Mouse (Mus musculus) erythroblast, embryonic 14.5 days (primary cell): ENCODE data around the gene Sorbs2. TPM values are rescaled to one million over a fixed set of nuclear protein-coding genes. Genes with fewer than 3 reads are reported as not detected.

ENCODE experiments used
- H3K27me3 ChIP-seq: 2 replicates; pipeline ENCODE4 v1.6.1; 2012; ENCODE audit warnings: inconsistent platforms; ENCODE audit not compliant: control insufficient read depth
- H3K36me3 ChIP-seq: 2 replicates; pipeline ENCODE4 v1.6.1; 2012; ENCODE audit warnings: mild to moderate bottlenecking, inconsistent platforms; ENCODE audit not compliant: control insufficient read depth
- H3K4me1 ChIP-seq: 2 replicates; pipeline ENCODE4 v1.6.1; 2012; ENCODE audit warnings: inconsistent platforms; ENCODE audit not compliant: control insufficient read depth
- H3K4me3 ChIP-seq: replicated peaks from 2 replicates; pipeline ENCODE3; 2012; ENCODE audit warnings: moderate library complexity, mild to moderate bottlenecking, inconsistent platforms
- H3K9me3 ChIP-seq: 2 replicates; pipeline ENCODE4 v1.6.1; 2012; ENCODE audit warnings: low read length, inconsistent platforms, mixed read lengths; ENCODE audit not compliant: control insufficient read depth
- GATA1 ChIP-seq: IDR thresholded peaks from 2 replicates; pipeline ENCODE4 v1.6.1; 2012; ENCODE audit warnings: low read length, inconsistent platforms, mixed read lengths
- TAL1 ChIP-seq: IDR thresholded peaks from 3 replicates; pipeline ENCODE4 v1.6.1; 2012; ENCODE audit warnings: low read length, inconsistent platforms, mixed read lengths
- polyA plus RNA-seq: library from polyadenylated mRNA; stranded (reverse); fragments of >175 nt; gene quantifications from 2 replicates; pipeline ENCODE4 v1.2.3, GENCODE M21; 2012

Sorbs2 gene
- polyA plus RNA-seq, 1 experiment: 0.01 TPM

DNA sequence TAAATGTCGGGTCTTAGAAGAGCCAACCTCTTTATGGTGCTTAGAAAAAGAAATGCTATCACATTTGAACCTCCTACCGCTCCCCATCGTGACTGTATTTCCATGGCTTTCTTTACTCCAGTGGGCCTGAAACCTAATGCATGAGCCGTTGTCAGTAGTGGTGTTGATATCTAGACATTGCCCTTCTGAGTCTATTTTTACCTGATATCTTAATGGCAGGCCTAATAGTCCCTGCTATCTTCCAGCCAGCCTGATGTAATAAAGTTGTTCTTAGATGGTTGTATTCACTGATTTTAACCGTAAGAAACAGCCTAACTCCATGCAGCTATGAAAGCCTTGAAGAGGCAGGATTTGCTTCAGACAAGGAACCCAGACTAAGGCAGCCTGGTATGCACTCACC lies 142.4 kb downstream of the Sorbs2 start:
- Histone ChIP-seq H3K4me1 (no peaks in the 10 kb centered on the region), H3K9me3 (peaks cover 4% of the 10 kb centered on the region; the same call in 1 of the 2 replicates), H3K27me3 (no peaks in the 10 kb centered on the region), H3K4me3 (no peak overlapping the region), H3K36me3 (no peaks in the 10 kb centered on the region; the same call in 1 of the 2 replicates)
- TF ChIP-seq TAL1: no peak
- TF ChIP-seq GATA1: no peak

DNA sequence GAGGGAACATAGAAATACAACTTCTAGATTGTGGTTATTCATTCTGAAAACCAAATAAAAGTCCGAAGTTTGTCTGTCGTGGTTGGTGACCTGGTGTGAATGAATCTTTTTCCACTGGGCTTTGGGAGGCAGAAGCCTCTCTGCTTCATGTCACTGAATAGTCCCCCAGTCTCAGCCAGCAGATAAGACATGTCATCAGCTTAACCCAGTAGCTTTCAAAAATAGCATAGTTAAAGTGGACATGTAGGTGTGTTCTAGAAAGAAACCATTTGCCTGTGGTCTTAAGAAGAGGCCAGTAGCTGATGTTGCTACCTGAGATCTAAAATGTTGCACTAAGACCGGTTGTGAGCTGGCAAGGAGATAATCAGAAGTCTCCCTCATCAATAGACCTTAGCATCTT lies 150.4 kb downstream of the Sorbs2 start:
- TF ChIP-seq GATA1: no peak
- TF ChIP-seq TAL1: no peak
- no peaks in the 10 kb centered on the region for H3K4me1 ChIP-seq

DNA sequence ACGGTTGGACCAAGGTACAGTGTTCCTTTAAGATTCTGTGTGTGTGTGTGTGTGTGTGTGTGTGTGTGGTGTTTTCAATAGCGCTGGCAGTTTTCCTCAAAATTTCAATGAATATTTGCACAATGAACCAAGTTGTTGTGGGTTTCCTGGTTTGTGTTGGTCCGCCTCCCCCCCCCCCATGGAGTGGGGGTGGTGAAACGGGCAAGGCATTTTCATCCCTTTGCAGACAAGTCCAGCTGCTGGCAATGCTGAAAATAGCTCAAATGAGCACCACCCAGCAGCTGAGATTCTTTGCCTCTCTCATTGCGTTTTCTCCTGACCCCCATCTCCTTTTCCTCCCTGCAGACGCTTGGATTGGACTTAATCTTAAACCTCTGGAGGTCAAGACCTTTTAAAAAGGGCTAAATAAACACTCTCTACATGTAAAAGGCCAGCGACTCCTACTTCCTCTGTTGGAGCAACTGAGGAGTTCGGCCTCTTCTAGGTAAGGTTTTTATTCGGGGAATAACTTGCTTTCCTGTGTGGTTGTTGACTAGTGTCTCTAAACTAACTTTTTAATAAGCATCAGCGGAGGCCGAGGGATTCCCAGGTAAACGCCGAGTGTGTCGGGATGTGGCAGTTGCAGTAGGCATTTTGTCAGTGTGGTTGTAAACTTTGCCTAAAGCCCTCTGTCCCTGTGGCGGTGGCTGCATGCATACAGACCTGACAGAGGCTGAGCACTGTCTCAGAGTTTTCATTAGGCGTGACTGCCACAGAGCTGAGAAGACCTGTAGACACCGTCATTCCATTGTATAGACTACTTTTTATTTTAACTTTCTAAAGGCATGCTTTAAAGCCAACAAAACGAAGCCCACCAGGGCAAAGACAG lies 151.1 kb downstream of the Sorbs2 start:
- TF ChIP-seq GATA1: no peak
- no peak for TF ChIP-seq TAL1
- Histone ChIP-seq H3K4me1 (no peaks in the 10 kb centered on the region), H3K27me3 (no peaks in the 10 kb centered on the region), H3K36me3 (no peaks in the 10 kb centered on the region; the same call in 1 of the 2 replicates), H3K9me3 (peaks cover 4% of the 10 kb centered on the region; the same call in 1 of the 2 replicates), H3K4me3 (no peak overlapping the region)

More for the DNA sequence above, 150.4 kb downstream of the Sorbs2 start:
- Histone ChIP-seq H3K4me3 (no peak overlapping the region), H3K27me3 (no peaks in the 10 kb centered on the region), H3K9me3 (peaks cover 4% of the 10 kb centered on the region; the same call in 1 of the 2 replicates), H3K36me3 (no peaks in the 10 kb centered on the region; the same call in 1 of the 2 replicates)

DNA sequence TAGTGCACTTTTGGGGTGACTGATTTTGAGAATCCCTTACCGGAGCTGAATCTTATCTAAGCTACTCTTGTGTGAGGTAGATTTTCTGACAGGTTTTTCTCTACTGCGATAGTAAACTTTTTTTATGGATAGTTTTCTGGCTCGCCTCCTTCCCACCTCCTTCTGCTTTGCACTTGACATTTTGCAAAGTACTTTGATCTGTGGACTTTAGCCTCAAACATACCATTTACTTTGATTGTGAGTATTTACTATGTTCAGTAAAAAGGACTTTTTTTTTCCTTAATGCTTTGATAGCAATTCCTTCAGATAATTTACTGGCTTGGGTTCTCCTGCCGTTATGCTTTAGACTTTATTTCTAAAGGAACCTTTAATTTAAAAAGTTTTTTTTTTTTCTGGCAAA lies 151.9 kb downstream of the Sorbs2 start:
- Histone ChIP-seq H3K27me3 (no peaks in the 10 kb centered on the region), H3K4me1 (no peaks in the 10 kb centered on the region), H3K9me3 (no peaks in the 10 kb centered on the region; the same call in 1 of the 2 replicates), H3K4me3 (no peak overlapping the region), H3K36me3 (no peaks in the 10 kb centered on the region; the same call in 1 of the 2 replicates)
- no peak for TF ChIP-seq TAL1
- no peak for TF ChIP-seq GATA1

DNA sequence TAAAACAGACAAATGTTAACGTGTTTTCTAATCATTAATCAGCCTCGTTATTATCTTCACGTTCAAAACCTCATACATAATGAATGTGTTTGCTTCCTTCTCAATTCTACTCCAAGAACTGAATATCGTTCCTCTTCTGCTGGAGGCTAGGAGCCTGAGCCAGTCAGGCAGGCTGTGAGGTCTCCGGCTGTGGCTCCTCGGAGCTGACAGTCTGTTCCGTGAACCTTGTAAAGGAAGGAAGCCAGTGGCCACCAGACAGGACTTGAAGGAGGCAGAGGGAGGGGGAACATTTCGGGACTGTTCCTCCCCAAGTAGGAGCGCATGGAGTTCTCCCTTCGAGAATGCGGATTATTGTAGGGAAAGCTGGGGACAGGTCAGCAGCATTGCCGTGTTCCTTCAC lies 153.0 kb downstream of the Sorbs2 start:
- no peak overlapping the region for H3K4me3 ChIP-seq
- H3K36me3 ChIP-seq: no peaks in the 10 kb centered on the region; the same call in 1 of the 2 replicates
- TF ChIP-seq TAL1 (no peak), GATA1 (no peak)
- H3K27me3 ChIP-seq: no peaks in the 10 kb centered on the region
- no peaks in the 10 kb centered on the region for H3K4me1 ChIP-seq
- no peaks in the 10 kb centered on the region for H3K9me3 ChIP-seq

DNA sequence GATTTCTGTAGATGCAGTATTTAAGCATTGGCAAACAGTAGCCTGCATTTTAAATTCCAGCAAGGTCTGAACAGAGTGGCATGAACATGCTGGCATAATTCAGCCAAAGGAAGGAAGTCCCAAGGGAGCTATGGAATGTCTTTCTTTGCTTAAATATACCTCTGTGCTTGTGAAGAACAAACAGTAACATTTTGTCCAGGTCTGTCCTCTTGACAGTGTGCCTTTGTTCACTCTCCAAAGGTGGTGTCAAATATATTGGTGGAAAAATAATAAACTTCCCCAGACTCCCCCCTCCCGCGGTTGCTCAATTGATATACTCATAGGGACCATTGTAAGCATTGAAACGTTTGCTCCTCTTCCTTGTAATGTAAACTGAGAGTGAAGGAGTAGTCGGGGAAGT lies 154.0 kb downstream of the Sorbs2 start:
- no peaks in the 10 kb centered on the region for H3K27me3 ChIP-seq
- TF ChIP-seq TAL1 (no peak), GATA1 (no peak)
- H3K4me3 ChIP-seq: no peak overlapping the region
- H3K9me3 ChIP-seq: no peaks in the 10 kb centered on the region
- H3K4me1 ChIP-seq: no peaks in the 10 kb centered on the region
- no peaks in the 10 kb centered on the region; the same call in 1 of the 2 replicates for H3K36me3 ChIP-seq

DNA sequence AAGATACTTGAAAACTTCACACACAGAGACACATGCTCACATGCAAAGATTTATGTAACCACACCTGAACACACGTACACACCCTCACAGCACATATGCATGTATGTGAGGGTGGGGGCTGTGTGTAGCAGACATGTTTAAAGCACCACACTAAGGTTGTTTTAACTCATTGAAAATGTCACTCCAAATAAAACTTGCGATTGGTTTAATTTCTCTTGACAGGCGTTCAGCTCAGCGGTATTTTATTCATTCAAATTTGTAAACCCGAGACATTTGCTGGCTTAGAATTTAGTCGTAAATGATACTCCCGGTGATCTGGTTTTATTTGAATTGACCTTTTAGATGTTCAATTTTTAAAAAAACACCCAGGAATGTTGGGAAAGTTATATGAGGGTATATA lies 158.6 kb downstream of the Sorbs2 start:
- no peak for TF ChIP-seq GATA1
- no peak for TF ChIP-seq TAL1
- Histone ChIP-seq H3K27me3 (no peaks in the 10 kb centered on the region), H3K4me3 (no peak overlapping the region), H3K4me1 (no peaks in the 10 kb centered on the region), H3K36me3 (no peaks in the 10 kb centered on the region), H3K9me3 (no peaks in the 10 kb centered on the region)

DNA sequence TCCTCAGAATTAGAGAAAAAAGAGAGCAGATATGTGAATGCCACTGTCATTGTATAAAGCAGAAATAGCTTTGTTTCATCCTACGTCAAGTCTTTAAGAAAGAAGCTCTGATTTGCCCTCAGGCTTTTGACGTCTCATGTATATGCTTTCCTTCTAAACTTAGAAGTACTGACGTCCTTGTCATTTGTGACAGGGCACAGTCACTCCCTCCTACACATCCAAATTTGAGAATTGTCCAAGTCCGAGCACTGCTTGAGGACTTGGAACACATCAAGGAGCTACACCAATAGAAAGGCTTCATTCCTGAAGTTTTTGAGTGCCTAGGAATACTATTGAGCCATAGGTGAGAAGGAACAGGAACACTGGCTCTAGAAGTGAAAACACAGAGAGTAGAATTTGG lies 165.6 kb downstream of the Sorbs2 start:
- Histone ChIP-seq H3K27me3 (no peaks in the 10 kb centered on the region), H3K4me1 (no peaks in the 10 kb centered on the region), H3K9me3 (no peaks in the 10 kb centered on the region), H3K36me3 (no peaks in the 10 kb centered on the region), H3K4me3 (no peak overlapping the region)
- TF ChIP-seq TAL1: no peak
- no peak for TF ChIP-seq GATA1

DNA sequence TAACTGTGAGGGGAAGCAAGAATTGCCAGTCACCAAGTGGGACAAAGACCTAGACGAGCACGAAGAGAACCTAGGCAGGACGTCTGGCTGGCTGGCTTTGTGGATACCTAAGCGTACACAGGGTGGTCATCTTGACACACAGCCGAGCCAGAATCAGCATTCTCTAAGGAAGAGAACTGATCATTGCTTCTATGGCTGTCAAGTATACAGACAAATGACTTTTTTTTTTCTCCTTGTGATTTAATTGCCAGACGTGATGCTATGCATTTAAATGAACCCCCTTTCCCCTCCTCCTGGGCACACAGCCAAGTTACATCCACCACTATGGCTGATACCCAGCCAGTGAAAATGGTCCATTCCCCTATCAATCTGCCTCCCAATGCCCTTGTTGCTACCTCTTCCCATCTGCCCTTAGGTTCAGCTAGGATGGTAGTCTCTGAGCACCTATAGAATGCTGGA lies 168.3 kb downstream of the Sorbs2 start:
- Histone ChIP-seq H3K9me3 (no peaks in the 10 kb centered on the region), H3K4me3 (no peak overlapping the region), H3K36me3 (no peaks in the 10 kb centered on the region), H3K4me1 (no peaks in the 10 kb centered on the region), H3K27me3 (no peaks in the 10 kb centered on the region)
- TF ChIP-seq TAL1 (no peak), GATA1 (no peak)
